Mouse (Mus musculus) spleen, adult 10 weeks (tissue): ENCODE measurements around the gene Dync1i2. TPM values are rescaled to one million over a fixed set of nuclear protein-coding genes. Genes with fewer than 3 reads are reported as not detected.

Source experiments
- polyA plus RNA-seq: library from polyadenylated mRNA; stranded (reverse); fragments of 350-450 nt; fragmentation: Illumina TruSeq; extraction: RNeasy Lipid Tissue Mini Kit (QIAGEN cat#74804); gene quantifications from one replicate; pipeline ENCODE4 v1.2.3, GENCODE M21; 2015; ENCODE audit warnings: low replicate concordance; ENCODE audit not compliant: insufficient read depth

The Dync1i2 gene
- 100 TPM for polyA plus RNA-seq

GRCm38 (mm10) chr2:71211591-71212359, at the start of gene Dync1i2:
Dync1i2 (plus strand) TSS chr2:71211706.

Other genes starting within 250 kb of the Dync1i2 start
- 25.1 TPM for gene Dcaf17, start 156.4 kb upstream of the Dync1i2 start, polyA plus RNA-seq
- gene Mettl8, start 156.1 kb upstream of the Dync1i2 start, polyA plus RNA-seq, result 20.1 TPM
- 4.3 TPM for gene Cybrd1, start 93.8 kb upstream of the Dync1i2 start, polyA plus RNA-seq
- 17.9 TPM for gene Slc25a12, start 156.0 kb downstream of the Dync1i2 start, polyA plus RNA-seq
- gene Hat1, start 177.3 kb downstream of the Dync1i2 start, polyA plus RNA-seq, result 78.2 TPM
- gene Metap1d, start 241.6 kb downstream of the Dync1i2 start, polyA plus RNA-seq, result 54.0 TPM